Mouse (Mus musculus) E14TG2a.4 (cell line): Measurements from ENCODE around the gene Btnl1.

Experiments used
- CTCF ChIP-seq: conservative IDR thresholded peaks from 2 replicates; pipeline ENCODE4 v1.5.1; 2014; ENCODE audit warnings: low read length
- NANOG ChIP-seq: IDR thresholded peaks from 2 replicates; pipeline ENCODE4 v1.6.1; 2014; ENCODE audit warnings: borderline replicate concordance, low read length, mixed read lengths
- POU5F1 ChIP-seq: IDR thresholded peaks from 2 replicates; pipeline ENCODE4 v1.6.1; 2014; ENCODE audit warnings: low read length, borderline replicate concordance

DNA sequence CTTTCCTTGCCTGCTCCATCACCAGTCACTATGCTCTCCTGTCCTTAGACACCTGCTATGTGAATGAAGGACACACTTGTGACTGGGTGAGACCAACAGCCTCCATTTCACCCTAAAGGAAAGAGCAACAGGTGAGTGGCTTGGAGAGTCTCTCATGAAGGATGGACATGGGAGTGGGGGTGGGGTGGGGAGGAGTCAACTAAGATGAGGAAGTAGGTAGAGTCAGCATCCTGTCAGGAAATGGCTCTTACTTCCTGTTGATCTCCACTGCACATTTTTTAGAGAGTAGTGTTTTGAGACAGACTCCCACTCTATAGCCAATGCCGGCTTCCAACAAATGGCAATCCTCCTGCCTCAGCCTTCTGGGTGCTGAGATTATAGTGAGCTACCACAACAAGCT, 22.0 kb upstream of the Btnl1 start:
- TF ChIP-seq CTCF (no peak), POU5F1 (no peak), NANOG (no peak)
